Mouse (Mus musculus): Measurements from ENCODE around the gene Evx1.

The Evx1 gene

GRCm38 (mm10) chr6:52313391-52314303 is at the start of gene Evx1:
TSS of gene Evx1 (plus strand) at chr6:52313498.
- 2% methylated on average over 59 of the region's 59 CpGs for WGBS

- 7% methylated on average over 5 of the region's 5 CpGs for WGBS
Measured at GRCm38 (mm10) chr6:52264106-52264790, 49.0 kb upstream of the Evx1 start.

GRCm38 (mm10) chr6:52265306-52265912 is 47.9 kb upstream of the Evx1 start:
- WGBS = 3% methylated on average over 18 of the region's 18 CpGs

GRCm38 (mm10) chr6:52265913-52266665 is 47.2 kb upstream of the Evx1 start:
- 6% methylated on average over 19 of the region's 19 CpGs for WGBS

- 2% methylated on average over 9 of the region's 9 CpGs for WGBS
Measured at GRCm38 (mm10) chr6:52266666-52266985, 46.7 kb upstream of the Evx1 start.

GRCm38 (mm10) chr6:52267221-52267620 is 46.1 kb upstream of the Evx1 start:
- WGBS = 20% methylated on average over 5 of the region's 5 CpGs

GRCm38 (mm10) chr6:52267691-52268090 is 45.6 kb upstream of the Evx1 start:
- WGBS = 5% methylated on average over 3 of the region's 3 CpGs

GRCm38 (mm10) chr6:52268341-52268740 is 45.0 kb upstream of the Evx1 start:
- WGBS = 8% methylated on average over 7 of the region's 7 CpGs

- WGBS = 4% methylated on average over 3 of the region's 3 CpGs
Measured at GRCm38 (mm10) chr6:52268756-52269155, 44.5 kb upstream of the Evx1 start.

- WGBS = 10% methylated on average over 23 of the region's 23 CpGs
Measured at GRCm38 (mm10) chr6:52270494-52271480, 42.5 kb upstream of the Evx1 start.

- WGBS = 30% methylated on average over 22 of the region's 22 CpGs
Measured at GRCm38 (mm10) chr6:52272766-52273655, 40.3 kb upstream of the Evx1 start.

GRCm38 (mm10) chr6:52273656-52274280 is 39.5 kb upstream of the Evx1 start:
- WGBS = 9% methylated on average over 22 of the region's 22 CpGs

GRCm38 (mm10) chr6:52274576-52274975 is 38.7 kb upstream of the Evx1 start:
- WGBS = 9% methylated on average over 11 of the region's 11 CpGs

GRCm38 (mm10) chr6:52275563-52276280 is 37.6 kb upstream of the Evx1 start:
- 20% methylated on average over 8 of the region's 8 CpGs for WGBS

- WGBS = 3% methylated on average over 6 of the region's 6 CpGs
Measured at GRCm38 (mm10) chr6:52276382-52276781, 36.9 kb upstream of the Evx1 start.

- WGBS = 18% methylated on average over 5 of the region's 5 CpGs
Measured at GRCm38 (mm10) chr6:52276920-52277319, 36.4 kb upstream of the Evx1 start.

GRCm38 (mm10) chr6:52281084-52281483 is 32.2 kb upstream of the Evx1 start:
- 79% methylated on average over 12 of the region's 12 CpGs for WGBS

GRCm38 (mm10) chr6:52283896-52284295 is 29.4 kb upstream of the Evx1 start:
- WGBS = 93% methylated on average over 5 of the region's 5 CpGs
